12 mouse cellular contexts compared by ENCODE assay signal in the genomic region with DNA sequence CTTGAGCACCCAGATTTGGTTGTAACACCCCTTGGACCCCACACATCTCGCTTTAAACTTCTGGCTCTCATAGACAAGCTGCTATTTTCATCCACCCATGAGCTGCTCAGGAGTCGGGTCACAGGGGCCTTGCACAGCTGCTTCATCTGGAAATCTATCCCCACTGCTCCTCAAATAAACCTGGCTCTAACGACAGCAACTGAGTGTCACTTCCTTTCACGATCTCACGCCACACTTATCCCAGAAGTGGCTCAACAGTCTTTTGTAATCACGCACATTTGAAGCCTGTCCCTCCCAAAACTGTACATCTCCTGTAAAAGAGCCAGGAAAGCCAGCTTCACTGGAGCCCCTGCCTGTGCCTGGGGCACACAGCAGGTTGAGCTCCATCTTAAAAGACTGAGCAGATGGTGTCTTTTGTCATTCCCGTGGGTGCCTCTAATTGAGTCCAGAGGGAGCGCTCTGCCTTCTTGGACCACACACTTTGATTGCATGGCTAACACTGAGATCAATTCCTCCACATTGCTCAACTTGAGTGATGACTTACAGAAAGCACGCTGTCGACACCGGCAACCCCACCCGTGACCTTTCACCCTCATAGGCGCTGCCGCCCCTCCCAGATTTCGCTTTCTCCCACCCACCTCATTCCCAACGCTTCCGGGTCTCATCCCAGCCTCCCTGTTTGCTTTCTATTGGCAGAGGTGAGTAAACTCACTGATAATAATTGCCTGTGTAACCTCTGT. TPM values are rescaled to one million over a fixed set of nuclear protein-coding genes. Genes with fewer than 3 reads are reported as not detected.
DNase-seq lines count a peak whose midpoint lies in the region; ATAC-seq and TF ChIP-seq lines count a peak whose summit lies in the region.
"Had no signal": no experiment of that assay in that cellular context is flagged by ENCODE, and none has a peak within 500 bp of the region (broad histone marks: within the 10 kb centered on the region; RNA-seq: fewer than 3 reads in every experiment).

No protein-coding gene starts in this region.

- no peaks in the 10 kb centered on the region for H3K36me3 ChIP-seq in intestine, postnatal 0 days (ENCODE audit: control insufficient read depth, insufficient read depth)

- peaks cover 9% of the 10 kb centered on the region; the same call in 1 of the 2 replicates for H3K4me1 ChIP-seq in intestine, postnatal 0 days (replicated peaks; ENCODE audit: control insufficient read depth, insufficient read depth, low read length)

- no peak overlapping the region for H3K9ac ChIP-seq in intestine, postnatal 0 days (ENCODE audit: low read depth, low read length)
- H3K9ac ChIP-seq: liver, embryonic 14.5 days had no signal

- H3K4me3 ChIP-seq in intestine, postnatal 0 days (ENCODE audit: low read depth, low read length), result no peak overlapping the region
- H3K4me3 ChIP-seq in layer of hippocampus, adult 2 months, result no peak overlapping the region

- ATAC-seq in intestine, postnatal 0 days, result peak; percentile 41; the same call in 1 of the 2 replicates

- no peaks in the 10 kb centered on the region for H3K27me3 ChIP-seq in intestine, postnatal 0 days (replicated peaks; ENCODE audit: control insufficient read depth, insufficient read depth, low read length)

- peak; percentile 18 for DNase-seq in heart, postnatal 4 days
- DNase-seq in heart, postnatal 25 days (ENCODE audit: low spot score), result no peak
- DNase-seq in urinary bladder, postnatal 36 days (ENCODE audit: low spot score in 2 of 2), result peak; percentile 13 to 51
- DNase-seq in urinary bladder, postnatal 10 days (ENCODE audit: low spot score), result no peak
- no peak for DNase-seq in spleen, postnatal 36 days (ENCODE audit: low spot score in 2 of 2)
- no peak for DNase-seq in layer of hippocampus, adult 18-20 months (ENCODE audit: low spot score in 2 of 2)
- DNase-seq in layer of hippocampus, adult 2 months (ENCODE audit: low spot score in 2 of 2), result no peak

- H3K9me3 ChIP-seq in intestine, postnatal 0 days (ENCODE audit: control insufficient read depth), result no peaks in the 10 kb centered on the region

- no peak overlapping the region for H3K4me2 ChIP-seq in intestine, postnatal 0 days (replicated peaks; ENCODE audit: low read depth)

- intact Hi-C loops in heart, postnatal 25 days (cut with DNase I), result no loop called here

- WGBS in intestine, postnatal 0 days, result 27% methylated on average over 17 of the region's 17 CpGs

- H3K27ac ChIP-seq in intestine, postnatal 0 days (ENCODE audit: low read depth, low read length), result no peak overlapping the region
- no peak overlapping the region for H3K27ac ChIP-seq in layer of hippocampus, adult 2 months
- H3K27ac ChIP-seq: liver, embryonic 14.5 days had no signal

- no peak for TF ChIP-seq CTCF in intestine, postnatal 0 days (IDR thresholded peaks at IDR 0.05; ENCODE audit: low read depth)
- TF ChIP-seq CTCF in layer of hippocampus, adult 2 months (conservative IDR thresholded peaks at IDR 0.05), result no peak

RNA-seq across cellular contexts. Expression of gene Bdkrb2, which starts 17.2 kb away (rescaled TPM):
- 1 to 10 TPM; 2.1 to 2.5 TPM for total RNA-seq in heart, postnatal 4 days (2021)
- under 1 TPM; 0.59 to 0.88 TPM for total RNA-seq in heart, postnatal 25 days (2021)
- 3.8 and 4.4 TPM in 2 replicates for polyA plus RNA-seq in intestine, postnatal 0 days (2015; fragmentation: Nextera tagmentation; extraction: Ambion mirVana)
- 1 to 10 TPM in 1 of 2 experiments, under 1 TPM in 1; 0.62 to 1.2 TPM for total RNA-seq in layer of hippocampus, adult 18-20 months (2021)
- under 1 TPM; 0.28 to 0.69 TPM for total RNA-seq in layer of hippocampus, adult 2 months (2021)
- total RNA-seq: common myeloid progenitor, adult 5-6 weeks; MEL had no signal
- polyA plus RNA-seq: liver, embryonic 14.5 days had no signal

RNA-seq across cellular contexts. Expression of gene Bdkrb1, which starts 57.0 kb away (rescaled TPM):
- total RNA-seq in heart, postnatal 4 days (2021), result not detected
- not detected for total RNA-seq in heart, postnatal 25 days (2021)
- 0.40 and 0.58 TPM in 2 replicates for polyA plus RNA-seq in intestine, postnatal 0 days (2015; fragmentation: Nextera tagmentation; extraction: Ambion mirVana)
- total RNA-seq in layer of hippocampus, adult 18-20 months (2021), result not detected
- not detected for total RNA-seq in layer of hippocampus, adult 2 months (2021)
- total RNA-seq: common myeloid progenitor, adult 5-6 weeks; MEL had no signal
- polyA plus RNA-seq: intestine, embryonic 14.5 days; liver, embryonic 14.5 days had no signal

Comparison
In these comparisons a context has a peak if more than half of its experiments do, and no peak if none do; other contexts are left out.
1. DNase-seq: peak in heart, postnatal 4 days (single experiment) and urinary bladder, postnatal 36 days (2 of 2); none in heart, postnatal 25 days (single experiment), urinary bladder, postnatal 10 days (single experiment), spleen, postnatal 36 days (0 of 2), layer of hippocampus, adult 18-20 months (0 of 2) and layer of hippocampus, adult 2 months (0 of 2).